Mouse (Mus musculus) hindbrain, postnatal 0 days (tissue): ENCODE data around the gene Gucy2g. TPM values are rescaled to one million over a fixed set of nuclear protein-coding genes. Genes with fewer than 3 reads are reported as not detected.

Experiments used
- ATAC-seq: fragments of 200-750 bp; cut with Nextera tagmentation; 2 replicates; pipeline ENCODE4 v1.8.0; 2017; ENCODE audit warnings: mild to moderate bottlenecking, moderate TSS enrichment, moderate library complexity
- DNase-seq: peaks from one replicate; pipeline ENCODE4 v3.0.0-alpha.2; 2015; ENCODE audit warnings: low spot score
- H3K27ac ChIP-seq: fragments of 300-500 bp; sonication (generic); 2 replicates; pipeline ENCODE4 v1.5.1; 2014; ENCODE audit warnings: mild to moderate bottlenecking
- H3K27me3 ChIP-seq: fragments of 300-500 bp; sonication (generic); 2 replicates; pipeline ENCODE4 v1.6.1; 2014; ENCODE audit warnings: low read length, mixed read lengths; ENCODE audit not compliant: insufficient read depth
- H3K36me3 ChIP-seq: fragments of 300-500 bp; sonication (generic); 2 replicates; pipeline ENCODE4 v1.6.1; 2014; ENCODE audit warnings: low read length, mixed read lengths; ENCODE audit not compliant: insufficient read depth
- H3K4me1 ChIP-seq: fragments of 300-500 bp; sonication (generic); 2 replicates; pipeline ENCODE4 v1.6.1; 2014; ENCODE audit warnings: antibody characterized with exemption, low read length, mixed read lengths; ENCODE audit not compliant: insufficient read depth
- H3K4me2 ChIP-seq: fragments of 300-500 bp; sonication (generic); 2 replicates; pipeline ENCODE4 v1.6.1; 2014; ENCODE audit warnings: low read depth, mild to moderate bottlenecking, low read length, moderate library complexity, mixed read lengths
- H3K4me3 ChIP-seq: fragments of 300-500 bp; sonication (generic); 2 replicates; pipeline ENCODE4 v1.5.1; 2014; ENCODE audit warnings: low read length
- H3K9ac ChIP-seq: fragments of 300-500 bp; sonication (generic); replicated peaks from 2 replicates; pipeline ENCODE4 v1.6.1; 2014; ENCODE audit warnings: mild to moderate bottlenecking, low read length, moderate library complexity, mixed read lengths
- H3K9me3 ChIP-seq: fragments of 300-500 bp; sonication (generic); 2 replicates; pipeline ENCODE4 v1.6.1; 2016; ENCODE audit warnings: low read length, mixed read lengths
- CTCF ChIP-seq: IDR thresholded peaks from 2 replicates; pipeline ENCODE4 v1.5.1; 2016; ENCODE audit warnings: antibody characterized with exemption, control low read depth, low read depth
- WGBS: fragments of 180-500 bp; shearing (Covaris S2); extraction: QIAGEN DNeasy Blood & Tissue Kit; methylation state at CpG from one replicate; pipeline ENCODE4 v1.1.7; 2014; 5-methylcytosine and 5-hydroxymethylcytosine counted together
- polyA plus RNA-seq: library from polyadenylated mRNA; unstranded; fragments of >200 nt; fragmentation: Nextera tagmentation; extraction: Ambion mirVana; gene quantifications from 2 replicates; pipeline ENCODE4 v1.2.1, GENCODE M21; 2015
- total RNA-seq: library from RNA; depleted of rRNA; stranded (reverse); fragments of >200 nt; gene quantifications from 2 replicates; pipeline ENCODE4 v1.2.3, GENCODE M21; 2014

Gene Gucy2g
- total and polyA plus RNA-seq, 2 experiments from 2014 or later = 0.09 TPM; not detected in 1

- WGBS = 77% methylated on average over 6 of the region's 6 CpGs
- Histone ChIP-seq H3K27ac (no peak overlapping the region), H3K4me3 (no peak overlapping the region), H3K4me1 (no peaks in the 10 kb centered on the region), H3K9ac (no peak overlapping the region), H3K27me3 (no peaks in the 10 kb centered on the region), H3K9me3 (no peaks in the 10 kb centered on the region), H3K36me3 (no peaks in the 10 kb centered on the region), H3K4me2 (no peak overlapping the region)
- TF ChIP-seq CTCF = no peak
- ATAC-seq (no peak), DNase-seq (no peak)
Observed at GRCm38 (mm10) chr19:55168360-55168759, 72.7 kb downstream of the Gucy2g start.

GRCm38 (mm10) chr19:55167741-55168140 lies 73.3 kb downstream of the Gucy2g start:
- no peak for DNase-seq
- Histone ChIP-seq H3K9ac (no peak overlapping the region), H3K4me3 (no peak overlapping the region), H3K4me1 (no peaks in the 10 kb centered on the region), H3K27me3 (no peaks in the 10 kb centered on the region), H3K36me3 (no peaks in the 10 kb centered on the region), H3K9me3 (no peaks in the 10 kb centered on the region), H3K4me2 (no peak overlapping the region), H3K27ac (no peak overlapping the region)
- TF ChIP-seq CTCF = no peak
- ATAC-seq = no peak
- WGBS = 63% methylated on average over 2 of the region's 2 CpGs

- TF ChIP-seq CTCF = no peak
- H3K36me3 ChIP-seq = no peaks in the 10 kb centered on the region
- H3K4me2 ChIP-seq = no peak overlapping the region
- DNase-seq (no peak), ATAC-seq (no peak)
- H3K9me3 ChIP-seq = 0 out of 2 replicates have a peak, but pooled peaks cover 3% of the 10 kb centered on the region
- no peak overlapping the region for H3K27ac ChIP-seq
- H3K9ac ChIP-seq = no peak overlapping the region
- H3K4me3 ChIP-seq = no peak overlapping the region
- H3K4me1 ChIP-seq = no peaks in the 10 kb centered on the region
- 89% methylated on average over 2 of the region's 2 CpGs for WGBS
- H3K27me3 ChIP-seq = no peaks in the 10 kb centered on the region
Observed at GRCm38 (mm10) chr19:55166741-55167140, 74.3 kb downstream of the Gucy2g start.

- no peak overlapping the region for H3K4me2 ChIP-seq
- no peak for ATAC-seq
- H3K9ac ChIP-seq = no peak overlapping the region
- TF ChIP-seq CTCF = no peak
- no peaks in the 10 kb centered on the region for H3K36me3 ChIP-seq
- no peaks in the 10 kb centered on the region for H3K4me1 ChIP-seq
- no peak for DNase-seq
- no peaks in the 10 kb centered on the region for H3K27me3 ChIP-seq
- H3K9me3 ChIP-seq = 0 out of 2 replicates have a peak, but pooled peaks cover 3% of the 10 kb centered on the region
- no peak overlapping the region for H3K4me3 ChIP-seq
- WGBS = 61% methylated on average over 4 of the region's 4 CpGs
- no peak overlapping the region for H3K27ac ChIP-seq
Observed at GRCm38 (mm10) chr19:55165954-55166353, 75.1 kb downstream of the Gucy2g start.

- TF ChIP-seq CTCF = no peak
- WGBS = 88% methylated on average over 1 of the region's 1 CpGs
- no peak overlapping the region for H3K4me3 ChIP-seq
- DNase-seq (no peak), ATAC-seq (no peak)
- no peak overlapping the region for H3K27ac ChIP-seq
- H3K4me2 ChIP-seq = no peak overlapping the region
- 0 out of 2 replicates have a peak, but pooled peaks cover 3% of the 10 kb centered on the region for H3K9me3 ChIP-seq
- H3K9ac ChIP-seq = no peak overlapping the region
- H3K27me3 ChIP-seq = no peaks in the 10 kb centered on the region
- no peaks in the 10 kb centered on the region for H3K36me3 ChIP-seq
- no peaks in the 10 kb centered on the region for H3K4me1 ChIP-seq
Observed at GRCm38 (mm10) chr19:55165183-55165865, 75.7 kb downstream of the Gucy2g start.

GRCm38 (mm10) chr19:55164162-55164561 lies 76.9 kb downstream of the Gucy2g start:
- 82% methylated on average over 1 of the region's 1 CpGs for WGBS
- no peak overlapping the region for H3K4me3 ChIP-seq
- no peak for TF ChIP-seq CTCF
- no peak overlapping the region for H3K9ac ChIP-seq
- no peaks in the 10 kb centered on the region for H3K4me1 ChIP-seq
- no peak overlapping the region for H3K4me2 ChIP-seq
- ATAC-seq (no peak), DNase-seq (no peak)
- no peaks in the 10 kb centered on the region for H3K36me3 ChIP-seq
- H3K27me3 ChIP-seq = no peaks in the 10 kb centered on the region
- H3K9me3 ChIP-seq = 0 out of 2 replicates have a peak, but pooled peaks cover 3% of the 10 kb centered on the region
- no peak overlapping the region for H3K27ac ChIP-seq

- Histone ChIP-seq H3K27ac (no peak overlapping the region), H3K4me1 (no peaks in the 10 kb centered on the region), H3K4me2 (no peak overlapping the region), H3K9me3 (0 out of 2 replicates have a peak, but pooled peaks cover 3% of the 10 kb centered on the region), H3K9ac (no peak overlapping the region), H3K27me3 (no peaks in the 10 kb centered on the region), H3K4me3 (no peak overlapping the region), H3K36me3 (no peaks in the 10 kb centered on the region)
- DNase-seq (no peak), ATAC-seq (no peak)
- WGBS = 72% methylated on average over 4 of the region's 4 CpGs
- no peak for TF ChIP-seq CTCF
Observed at GRCm38 (mm10) chr19:55162271-55162670, 78.8 kb downstream of the Gucy2g start.
